Mouse (Mus musculus) neural tube, embryonic 12.5 days (tissue): ENCODE measurements around the gene Aoc1. TPM values are rescaled to one million over a fixed set of nuclear protein-coding genes. Genes with fewer than 3 reads are reported as not detected.

Source experiments
- ATAC-seq: fragments of 200-750 bp; cut with Nextera tagmentation; 2 replicates; pipeline ENCODE4 v1.8.0; 2017; ENCODE audit warnings: low read depth, mild to moderate bottlenecking, moderate TSS enrichment, moderate library complexity; ENCODE audit not compliant: low FRiP score
- H3K27ac ChIP-seq: fragments of 300-500 bp; sonication (generic); 2 replicates; pipeline ENCODE4 v1.5.1; 2016
- H3K27me3 ChIP-seq: fragments of 300-500 bp; sonication (generic); replicated peaks from 2 replicates; pipeline ENCODE4 v1.6.1; 2016; ENCODE audit warnings: mild to moderate bottlenecking
- H3K36me3 ChIP-seq: fragments of 300-500 bp; sonication (generic); 2 replicates; pipeline ENCODE4 v1.6.1; 2016; ENCODE audit warnings: mild to moderate bottlenecking
- H3K4me1 ChIP-seq: fragments of 300-500 bp; sonication (generic); 2 replicates; pipeline ENCODE4 v1.6.1; 2016
- H3K4me2 ChIP-seq: fragments of 300-500 bp; sonication (generic); replicated peaks from 2 replicates; pipeline ENCODE4 v1.6.1; 2016; ENCODE audit warnings: mild to moderate bottlenecking
- H3K4me3 ChIP-seq: fragments of 300-500 bp; sonication (generic); 2 replicates; pipeline ENCODE4 v1.5.1; 2016
- H3K9ac ChIP-seq: fragments of 300-500 bp; sonication (generic); 2 replicates; pipeline ENCODE4 v1.6.1; 2016; ENCODE audit warnings: mild to moderate bottlenecking
- H3K9me3 ChIP-seq: fragments of 300-500 bp; sonication (generic); 2 replicates; pipeline ENCODE4 v1.6.1; 2016; ENCODE audit warnings: mild to moderate bottlenecking
- WGBS: fragments of 180-500 bp; shearing (Covaris S2); methylation state at CpG from one replicate; pipeline ENCODE4 v1.1.7; 2016; 5-methylcytosine and 5-hydroxymethylcytosine counted together
- polyA plus RNA-seq: library from polyadenylated mRNA; unstranded; fragments of >200 nt; fragmentation: Nextera tagmentation; extraction: Ambion mirVana; gene quantifications from 2 replicates; pipeline ENCODE4 v1.2.1, GENCODE M21; 2016

Aoc1 gene
- polyA plus RNA-seq, 1 experiment from 2014 or later: 0.19 TPM

GRCm38 (mm10) chr6:48949596-48949995, 76.9 kb downstream of the Aoc1 start:
- Histone ChIP-seq H3K9ac (no peak overlapping the region), H3K27ac (no peak overlapping the region), H3K27me3 (no peaks in the 10 kb centered on the region), H3K9me3 (peaks cover 4% of the 10 kb centered on the region), H3K36me3 (no peaks in the 10 kb centered on the region), H3K4me2 (no peak overlapping the region), H3K4me1 (no peaks in the 10 kb centered on the region), H3K4me3 (no peak overlapping the region)
- WGBS: 75% methylated on average over 2 of the region's 2 CpGs
- ATAC-seq: no peak

DNA sequence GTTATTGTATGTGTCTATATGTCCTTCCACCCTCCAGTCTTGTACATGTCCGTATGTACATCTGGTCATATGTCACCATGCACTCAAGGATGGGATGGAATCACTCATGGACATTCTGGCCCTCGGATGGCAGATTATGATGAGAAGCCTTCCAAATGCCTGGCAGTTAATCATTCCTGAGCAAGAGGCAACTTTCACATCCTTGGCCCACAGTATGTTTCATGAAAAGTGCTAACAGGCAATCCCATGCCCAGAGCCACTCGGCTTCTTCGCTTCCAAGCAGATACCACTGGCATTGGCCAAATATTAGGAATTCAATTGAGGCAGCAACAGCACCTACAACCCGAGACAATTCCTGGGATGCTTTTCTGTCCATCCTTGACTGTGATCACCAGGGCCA, 78.0 kb downstream of the Aoc1 start:
- Histone ChIP-seq H3K36me3 (no peaks in the 10 kb centered on the region), H3K4me2 (no peak overlapping the region), H3K27ac (no peak overlapping the region), H3K27me3 (no peaks in the 10 kb centered on the region), H3K4me3 (no peak overlapping the region), H3K9ac (no peak overlapping the region), H3K4me1 (no peaks in the 10 kb centered on the region), H3K9me3 (no peaks in the 10 kb centered on the region)
- WGBS: 88% methylated on average over 5 of the region's 5 CpGs
- no peak for ATAC-seq

DNA sequence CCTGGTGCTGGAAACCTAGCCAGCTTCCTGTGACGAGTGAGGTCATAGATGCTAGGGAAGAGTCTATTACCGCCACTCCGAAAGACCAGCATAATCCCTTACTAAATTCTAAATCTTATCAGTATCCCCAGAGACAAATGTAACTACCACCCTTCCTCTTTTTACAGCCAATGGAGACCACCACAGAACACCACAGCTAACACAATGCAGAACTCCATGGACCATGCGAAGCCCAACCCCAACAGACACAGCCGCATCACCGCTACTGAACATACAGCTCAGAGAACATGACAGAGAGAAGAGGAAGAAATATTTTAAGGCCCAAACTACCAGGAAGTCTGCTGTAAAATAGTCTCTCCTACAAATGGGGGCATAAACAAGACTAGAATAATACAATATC, 78.9 kb downstream of the Aoc1 start:
- Histone ChIP-seq H3K4me2 (no peak overlapping the region), H3K4me3 (no peak overlapping the region), H3K36me3 (no peaks in the 10 kb centered on the region), H3K27ac (no peak overlapping the region), H3K9ac (no peak overlapping the region), H3K27me3 (no peaks in the 10 kb centered on the region), H3K4me1 (no peaks in the 10 kb centered on the region), H3K9me3 (no peaks in the 10 kb centered on the region)
- ATAC-seq: no peak
- WGBS: 90% methylated on average over 6 of the region's 6 CpGs

GRCm38 (mm10) chr6:48953220-48953619, 80.5 kb downstream of the Aoc1 start:
- Histone ChIP-seq H3K36me3 (no peaks in the 10 kb centered on the region), H3K9me3 (no peaks in the 10 kb centered on the region), H3K27me3 (no peaks in the 10 kb centered on the region), H3K4me1 (no peaks in the 10 kb centered on the region), H3K27ac (no peak overlapping the region), H3K9ac (no peak overlapping the region), H3K4me3 (no peak overlapping the region), H3K4me2 (no peak overlapping the region)
- 81% methylated on average over 5 of the region's 5 CpGs for WGBS
- ATAC-seq: no peak

GRCm38 (mm10) chr6:48954211-48954610, 81.5 kb downstream of the Aoc1 start:
- Histone ChIP-seq H3K4me2 (no peak overlapping the region), H3K27ac (no peak overlapping the region), H3K4me3 (no peak overlapping the region), H3K36me3 (no peaks in the 10 kb centered on the region), H3K9me3 (no peaks in the 10 kb centered on the region), H3K27me3 (no peaks in the 10 kb centered on the region), H3K9ac (no peak overlapping the region), H3K4me1 (no peaks in the 10 kb centered on the region)
- WGBS: 77% methylated on average over 5 of the region's 5 CpGs
- ATAC-seq: no peak

DNA sequence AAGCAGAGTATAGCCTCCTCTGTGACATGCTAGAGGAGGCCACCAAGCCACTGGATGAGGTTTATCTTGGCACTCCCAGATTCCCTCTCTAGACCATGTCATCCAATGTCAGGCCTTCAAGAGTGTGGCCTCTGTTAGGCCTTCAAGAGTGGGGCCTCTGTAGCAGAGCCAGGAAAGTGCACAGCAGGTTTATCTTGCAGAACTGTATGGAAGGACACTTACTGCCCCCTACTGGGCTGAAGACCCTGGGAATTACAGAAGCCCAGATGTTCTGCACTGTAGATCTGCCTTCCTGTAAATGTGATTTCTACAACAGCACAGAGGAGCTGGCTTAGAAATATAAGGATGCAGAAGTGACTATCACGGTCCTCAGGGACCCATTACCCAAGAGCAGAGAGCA, 82.2 kb downstream of the Aoc1 start:
- WGBS: 42% methylated on average over 1 of the region's 1 CpGs
- no peak overlapping the region for H3K27ac ChIP-seq
- no peaks in the 10 kb centered on the region for H3K4me1 ChIP-seq
- no peaks in the 10 kb centered on the region for H3K36me3 ChIP-seq
- no peak overlapping the region for H3K9ac ChIP-seq
- no peak for ATAC-seq
- H3K4me2 ChIP-seq: no peak overlapping the region
- H3K27me3 ChIP-seq: no peaks in the 10 kb centered on the region
- no peaks in the 10 kb centered on the region for H3K9me3 ChIP-seq
- no peak overlapping the region for H3K4me3 ChIP-seq

- Histone ChIP-seq H3K4me2 (no peak overlapping the region), H3K36me3 (no peaks in the 10 kb centered on the region), H3K4me1 (no peaks in the 10 kb centered on the region), H3K4me3 (no peak overlapping the region), H3K9me3 (no peaks in the 10 kb centered on the region), H3K9ac (no peak overlapping the region), H3K27ac (no peak overlapping the region), H3K27me3 (no peaks in the 10 kb centered on the region)
- 94% methylated on average over 4 of the region's 4 CpGs for WGBS
- no peak for ATAC-seq
Measured at GRCm38 (mm10) chr6:48956785-48957184, 84.1 kb downstream of the Aoc1 start.

DNA sequence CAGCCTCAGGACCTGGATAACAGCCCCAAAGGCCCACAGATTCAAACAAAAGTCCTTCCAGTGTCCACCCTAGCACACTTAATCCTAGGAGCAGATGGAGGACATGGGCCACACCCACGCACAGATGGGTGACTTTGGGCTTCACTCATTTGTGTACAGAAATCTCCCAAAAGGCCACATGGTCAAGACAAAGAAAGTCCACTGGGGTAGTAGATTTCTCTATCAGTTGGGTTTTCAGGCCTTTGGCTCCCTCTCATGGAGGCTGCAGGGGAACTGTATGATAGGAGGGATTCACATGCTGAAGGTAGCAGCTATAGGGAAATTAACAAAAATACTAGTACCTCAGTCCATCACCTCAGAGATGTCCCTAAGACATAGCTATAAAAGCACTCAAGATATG, 85.4 kb downstream of the Aoc1 start:
- ATAC-seq: no peak
- 83% methylated on average over 1 of the region's 1 CpGs for WGBS
- Histone ChIP-seq H3K27ac (no peak overlapping the region), H3K4me2 (no peak overlapping the region), H3K4me1 (no peaks in the 10 kb centered on the region), H3K4me3 (no peak overlapping the region), H3K27me3 (no peaks in the 10 kb centered on the region), H3K36me3 (no peaks in the 10 kb centered on the region), H3K9me3 (no peaks in the 10 kb centered on the region), H3K9ac (no peak overlapping the region)

Other genes starting within 250 kb of the Aoc1 start
- gene AI854703, start 246.1 kb upstream of the Aoc1 start, polyA plus RNA-seq: 4.1 and 4.6 TPM in 2 replicates
- 0.70 and 1.1 TPM in 2 replicates for gene Gimap8, start 225.7 kb upstream of the Aoc1 start, polyA plus RNA-seq
- gene Gimap9, start 196.8 kb upstream of the Aoc1 start, polyA plus RNA-seq: 2.2 and 2.5 TPM in 2 replicates
- gene Gimap4, start 188.3 kb upstream of the Aoc1 start, polyA plus RNA-seq: 3.1 and 4.3 TPM in 2 replicates
- gene Gimap6, start 164.7 kb upstream of the Aoc1 start, polyA plus RNA-seq: 9.6 and 11.4 TPM in 2 replicates
- gene Gm28053, start 154.3 kb upstream of the Aoc1 start, polyA plus RNA-seq: 0.70 TPM in 1 of 2 replicates, not detected in the other
- not detected in 2 replicates for gene Gimap7, start 154.3 kb upstream of the Aoc1 start, polyA plus RNA-seq
- gene Gimap1, start 133.8 kb upstream of the Aoc1 start, polyA plus RNA-seq: 6.0 and 8.3 TPM in 2 replicates
- 1.4 and 1.8 TPM in 2 replicates for gene Gimap5, start 126.7 kb upstream of the Aoc1 start, polyA plus RNA-seq
- gene Gimap3, start 102.0 kb upstream of the Aoc1 start, polyA plus RNA-seq: not detected in 2 replicates
- 19.3 and 21.2 TPM in 2 replicates for gene Tmem176a, start 32.0 kb upstream of the Aoc1 start, polyA plus RNA-seq
- 72.6 and 82.3 TPM in 2 replicates for gene Tmem176b, start 31.4 kb upstream of the Aoc1 start, polyA plus RNA-seq
- gene 1600015I10Rik, start 57.0 kb downstream of the Aoc1 start, polyA plus RNA-seq: not detected in 2 replicates
- not detected in 2 replicates for gene Doxl2, start 102.1 kb downstream of the Aoc1 start, polyA plus RNA-seq
- not detected in 2 replicates for gene Svs1, start 114.0 kb downstream of the Aoc1 start, polyA plus RNA-seq
- gene Gpnmb, start 163.7 kb downstream of the Aoc1 start, polyA plus RNA-seq: 0.89 and 0.95 TPM in 2 replicates
- gene Malsu1, start 200.9 kb downstream of the Aoc1 start, polyA plus RNA-seq: 64.3 and 64.7 TPM in 2 replicates